Mouse (Mus musculus) bone marrow, adult 2 months (tissue): ENCODE data around the gene Hs2st1.

Experiments
- CTCF ChIP-seq: fragments of 200-500 bp; IDR thresholded peaks from 2 replicates; pipeline ENCODE4 v1.5.1; 2011; ENCODE audit warnings: low read length, control low read depth; ENCODE audit not compliant: control insufficient read depth, insufficient read depth
- POLR2A ChIP-seq: fragments of 200-500 bp; IDR thresholded peaks from 2 replicates; pipeline ENCODE4 v1.6.1; 2011; ENCODE audit warnings: low read depth, mild to moderate bottlenecking, control low read depth, low read length, borderline replicate concordance; ENCODE audit not compliant: control insufficient read depth

GRCm38 (mm10) chr3:144453701-144454430, 116.1 kb downstream of the Hs2st1 start:
- TF ChIP-seq CTCF (0 out of 2 replicates have a peak, but pooled peaks have one; percentile 20), POLR2A (no peak)
